Mouse (Mus musculus): ENCODE data around the gene Ugt3a1.
A peak's percentile ranks its signal among the peaks of the same experiment; 100 is the strongest.
"Not testable (repeated sequence)": the region's sequence is repeated elsewhere in the genome, so short reads cannot be mapped to it uniquely, and the experiment has no call there.

Ugt3a1 gene

GRCm38 (mm10) chr15:9276838-9277295 is at the start of gene Ugt3a1:
Gene Ugt3a1 (plus strand): TSS chr15:9276888.
- no peak for DNase-seq

- not testable (repeated sequence) for DNase-seq
Measured at GRCm38 (mm10) chr15:9230917-9231316, 45.8 kb upstream of the Ugt3a1 start.

- DNase-seq = no peak
Measured at GRCm38 (mm10) chr15:9246345-9246744, 30.3 kb upstream of the Ugt3a1 start.

- DNase-seq = no peak
Measured at GRCm38 (mm10) chr15:9252891-9253290, 23.8 kb upstream of the Ugt3a1 start.

- DNase-seq = no peak
Measured at GRCm38 (mm10) chr15:9260621-9261020, 16.1 kb upstream of the Ugt3a1 start.

- no peak for DNase-seq
Measured at GRCm38 (mm10) chr15:9271876-9272275, 4.8 kb upstream of the Ugt3a1 start.

- no peak for DNase-seq
Measured at GRCm38 (mm10) chr15:9279026-9279425, 2.3 kb downstream of the Ugt3a1 start.

- no peak for DNase-seq
Measured at GRCm38 (mm10) chr15:9279596-9279995, 2.9 kb downstream of the Ugt3a1 start.

GRCm38 (mm10) chr15:9283165-9283564 is 6.5 kb downstream of the Ugt3a1 start:
- DNase-seq = no peak

GRCm38 (mm10) chr15:9289660-9290059 is 13.0 kb downstream of the Ugt3a1 start:
- no peak for DNase-seq

- no peak for DNase-seq
Measured at GRCm38 (mm10) chr15:9305978-9306692, 29.4 kb downstream of the Ugt3a1 start.

GRCm38 (mm10) chr15:9334596-9334995 is 57.9 kb downstream of the Ugt3a1 start:
- DNase-seq = no peak

GRCm38 (mm10) chr15:9335341-9335740 is 58.7 kb downstream of the Ugt3a1 start, which contains the start of gene Ugt3a2:
Gene Ugt3a2 (plus strand): TSS chr15:9335550.
- DNase-seq = no peak

GRCm38 (mm10) chr15:9336616-9337015 is 59.9 kb downstream of the Ugt3a1 start:
- no peak for DNase-seq

GRCm38 (mm10) chr15:9337021-9337420 is 60.3 kb downstream of the Ugt3a1 start:
- no peak for DNase-seq

GRCm38 (mm10) chr15:9348739-9349138 is 72.1 kb downstream of the Ugt3a1 start:
- DNase-seq = no peak

- peak; percentile 8 to 19 for DNase-seq
Measured at GRCm38 (mm10) chr15:9362801-9363200, 86.1 kb downstream of the Ugt3a1 start.
